Mouse (Mus musculus) embryonic facial prominence, embryonic 10.5 days (tissue): ENCODE data around the gene Gab2. TPM values are rescaled to one million over a fixed set of nuclear protein-coding genes. Genes with fewer than 3 reads are reported as not detected.

Experiments used
- DNase-seq: peaks from one replicate; pipeline ENCODE4 v3.0.0-alpha.2; 2017; ENCODE audit warnings: low spot score
- H3K27ac ChIP-seq: fragments of 300-500 bp; sonication (generic); replicated peaks from 2 replicates; pipeline ENCODE4 v1.5.1; 2016; ENCODE audit warnings: mild to moderate bottlenecking
- H3K27me3 ChIP-seq: fragments of 300-500 bp; sonication (generic); replicated peaks from 2 replicates; pipeline ENCODE4 v1.6.1; 2016; ENCODE audit warnings: low read depth, mild to moderate bottlenecking; ENCODE audit not compliant: poor library complexity, severe bottlenecking
- H3K36me3 ChIP-seq: fragments of 300-500 bp; sonication (generic); replicated peaks from 2 replicates; pipeline ENCODE4 v1.6.1; 2016; ENCODE audit warnings: mild to moderate bottlenecking, moderate library complexity
- H3K4me1 ChIP-seq: fragments of 300-500 bp; sonication (generic); 2 replicates; pipeline ENCODE4 v1.6.1; 2016
- H3K4me3 ChIP-seq: fragments of 300-500 bp; sonication (generic); 2 replicates; pipeline ENCODE4 v1.5.1; 2016; ENCODE audit warnings: mild to moderate bottlenecking, moderate library complexity
- H3K9me3 ChIP-seq: fragments of 300-500 bp; sonication (generic); 2 replicates; pipeline ENCODE4 v1.6.1; 2016; ENCODE audit warnings: mild to moderate bottlenecking
- WGBS: fragments of 180-500 bp; shearing (Covaris S2); methylation state at CpG from one replicate; pipeline ENCODE4 v1.1.7; 2016; 5-methylcytosine and 5-hydroxymethylcytosine counted together
- polyA plus RNA-seq: library from polyadenylated mRNA; unstranded; fragments of >200 nt; fragmentation: Nextera tagmentation; extraction: Ambion mirVana; gene quantifications from 2 replicates; pipeline ENCODE4 v1.2.1, GENCODE M21; 2016

Gab2 gene
- polyA plus RNA-seq, 1 experiment from 2014 or later = 7.0 TPM

- Histone ChIP-seq H3K4me3 (no peak overlapping the region), H3K9me3 (no peaks in the 10 kb centered on the region), H3K36me3 (peaks cover 71% of the 10 kb centered on the region), H3K27ac (no peak overlapping the region), H3K4me1 (no peaks in the 10 kb centered on the region), H3K27me3 (no peaks in the 10 kb centered on the region)
- DNase-seq = no peak
- 91% methylated on average over 14 of the region's 14 CpGs for WGBS
Measured at GRCm38 (mm10) chr7:97311620-97312019, 230.2 kb downstream of the Gab2 start.

GRCm38 (mm10) chr7:97312196-97312595 is 230.8 kb downstream of the Gab2 start:
- Histone ChIP-seq H3K4me1 (no peaks in the 10 kb centered on the region), H3K9me3 (no peaks in the 10 kb centered on the region), H3K36me3 (peaks cover 66% of the 10 kb centered on the region), H3K27ac (no peak overlapping the region), H3K27me3 (no peaks in the 10 kb centered on the region), H3K4me3 (no peak overlapping the region)
- DNase-seq = no peak
- WGBS = 78% methylated on average over 17 of the region's 17 CpGs

- Histone ChIP-seq H3K36me3 (peaks cover 60% of the 10 kb centered on the region), H3K4me3 (no peak overlapping the region), H3K27me3 (no peaks in the 10 kb centered on the region), H3K27ac (no peak overlapping the region), H3K4me1 (no peaks in the 10 kb centered on the region), H3K9me3 (no peaks in the 10 kb centered on the region)
- DNase-seq = no peak
- 87% methylated on average over 6 of the region's 6 CpGs for WGBS
Measured at GRCm38 (mm10) chr7:97312856-97313255, 231.5 kb downstream of the Gab2 start.

DNA sequence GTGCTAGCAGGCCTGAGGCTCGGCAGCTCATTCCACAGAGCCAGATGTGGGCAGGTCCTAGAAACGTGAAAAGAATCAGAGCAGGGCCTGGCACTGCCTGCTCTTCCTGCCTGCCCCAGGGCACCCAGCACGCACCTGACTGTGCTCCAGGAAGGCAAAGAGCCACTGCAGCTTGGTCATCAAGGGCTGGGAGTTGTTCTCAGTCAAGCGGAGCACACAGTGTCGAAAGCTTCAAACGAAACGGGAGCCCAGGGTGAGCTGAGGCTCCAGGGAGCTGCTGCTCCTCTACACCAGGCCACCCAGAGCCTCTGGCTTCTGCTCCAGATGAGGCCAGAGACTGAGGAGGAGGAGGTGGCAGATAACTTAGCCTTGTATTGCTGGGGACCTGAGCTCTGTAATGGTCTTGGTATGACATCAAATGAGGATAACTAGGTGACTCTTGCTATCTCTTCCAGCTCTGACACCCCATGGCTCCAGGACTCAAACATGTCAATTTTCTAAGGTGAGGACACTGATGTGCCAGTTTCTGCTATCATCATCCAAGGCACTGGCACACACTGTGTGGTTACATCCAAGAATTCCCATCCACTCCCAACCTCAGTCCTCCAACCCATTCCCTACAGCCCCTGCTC is 232.1 kb downstream of the Gab2 start:
- no peaks in the 10 kb centered on the region for H3K9me3 ChIP-seq
- DNase-seq = no peak
- H3K4me3 ChIP-seq = no peak overlapping the region
- no peaks in the 10 kb centered on the region for H3K27me3 ChIP-seq
- H3K4me1 ChIP-seq = no peaks in the 10 kb centered on the region
- 74% methylated on average over 7 of the region's 7 CpGs for WGBS
- peaks cover 55% of the 10 kb centered on the region for H3K36me3 ChIP-seq
- H3K27ac ChIP-seq = no peak overlapping the region

DNA sequence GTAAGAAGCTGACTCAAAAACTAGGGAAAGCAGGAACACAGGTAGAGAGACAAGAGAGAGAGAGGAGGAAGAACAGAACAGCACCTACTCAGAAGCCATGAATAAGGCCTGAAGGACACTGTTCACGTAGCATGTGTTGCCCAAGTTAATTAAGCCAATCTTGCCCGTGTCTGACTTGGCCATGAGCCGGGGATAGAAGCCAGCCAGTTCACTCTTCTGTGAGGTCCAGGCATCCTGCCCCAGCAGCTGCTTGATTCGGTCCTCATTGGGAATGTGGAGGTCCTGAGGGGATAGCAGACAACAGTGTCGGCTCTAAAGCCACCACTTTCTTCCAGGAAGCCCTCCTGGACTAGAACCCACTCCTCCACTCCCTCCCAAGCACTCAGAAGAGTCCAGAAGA is 233.3 kb downstream of the Gab2 start:
- Histone ChIP-seq H3K9me3 (no peaks in the 10 kb centered on the region), H3K27me3 (no peaks in the 10 kb centered on the region), H3K4me3 (no peak overlapping the region), H3K36me3 (peaks cover 43% of the 10 kb centered on the region), H3K27ac (no peak overlapping the region), H3K4me1 (no peaks in the 10 kb centered on the region)
- 84% methylated on average over 5 of the region's 5 CpGs for WGBS
- no peak for DNase-seq

- no peaks in the 10 kb centered on the region for H3K27me3 ChIP-seq
- H3K9me3 ChIP-seq = no peaks in the 10 kb centered on the region
- no peaks in the 10 kb centered on the region for H3K4me1 ChIP-seq
- no peak overlapping the region for H3K27ac ChIP-seq
- 90% methylated on average over 6 of the region's 6 CpGs for WGBS
- H3K4me3 ChIP-seq = no peak overlapping the region
- no peak for DNase-seq
- H3K36me3 ChIP-seq = peaks cover 33% of the 10 kb centered on the region
Measured at GRCm38 (mm10) chr7:97315656-97316055, 234.3 kb downstream of the Gab2 start.

GRCm38 (mm10) chr7:97317706-97318105 is 236.3 kb downstream of the Gab2 start:
- Histone ChIP-seq H3K27ac (no peak overlapping the region), H3K9me3 (no peaks in the 10 kb centered on the region), H3K4me1 (no peaks in the 10 kb centered on the region), H3K27me3 (no peaks in the 10 kb centered on the region), H3K4me3 (no peak overlapping the region), H3K36me3 (peaks cover 13% of the 10 kb centered on the region; the same call in 1 of the 2 replicates)
- WGBS = 92% methylated on average over 3 of the region's 3 CpGs
- no peak for DNase-seq

- 90% methylated on average over 8 of the region's 8 CpGs for WGBS
- no peak for DNase-seq
- Histone ChIP-seq H3K27ac (no peak overlapping the region), H3K36me3 (no peaks in the 10 kb centered on the region; the same call in 1 of the 2 replicates), H3K9me3 (no peaks in the 10 kb centered on the region), H3K27me3 (peaks cover 57% of the 10 kb centered on the region), H3K4me3 (no peak overlapping the region), H3K4me1 (peaks cover 16% of the 10 kb centered on the region)
Measured at GRCm38 (mm10) chr7:97324342-97324741, 243.0 kb downstream of the Gab2 start.

GRCm38 (mm10) chr7:97325156-97325985 is 244.0 kb downstream of the Gab2 start:
- Histone ChIP-seq H3K4me3 (peak overlapping the region; percentile 53), H3K27me3 (peaks cover 57% of the 10 kb centered on the region), H3K27ac (no peak overlapping the region; the same call in 1 of the 2 replicates), H3K9me3 (no peaks in the 10 kb centered on the region), H3K36me3 (no peaks in the 10 kb centered on the region; the same call in 1 of the 2 replicates), H3K4me1 (peaks cover 19% of the 10 kb centered on the region)
- WGBS = 12% methylated on average over 96 of the region's 96 CpGs
- DNase-seq = peak; percentile 54

DNA sequence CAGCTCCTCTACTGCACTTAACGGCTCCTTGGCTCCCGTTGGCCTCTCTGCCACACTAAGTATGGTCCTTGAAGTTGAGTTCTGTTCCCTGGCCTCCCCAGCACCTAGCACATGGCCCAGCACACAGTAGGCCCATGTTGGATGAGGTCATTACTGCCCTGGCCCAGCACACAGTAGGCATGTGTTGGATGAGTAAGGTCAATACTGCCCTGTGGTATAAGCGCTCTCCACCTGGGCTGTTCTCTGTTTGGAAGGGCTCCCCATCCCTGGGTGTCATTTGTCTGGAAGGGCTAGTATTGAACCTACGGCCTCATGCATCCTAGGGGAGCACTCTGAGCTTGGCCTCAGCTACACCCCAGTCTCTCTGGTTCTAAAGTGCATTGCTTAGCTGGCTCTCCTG is 246.0 kb downstream of the Gab2 start:
- WGBS = 88% methylated on average over 4 of the region's 4 CpGs
- Histone ChIP-seq H3K4me3 (no peak overlapping the region), H3K27ac (no peak overlapping the region), H3K36me3 (no peaks in the 10 kb centered on the region; the same call in 1 of the 2 replicates), H3K27me3 (peaks cover 57% of the 10 kb centered on the region), H3K4me1 (peaks cover 32% of the 10 kb centered on the region), H3K9me3 (no peaks in the 10 kb centered on the region)
- DNase-seq = no peak

GRCm38 (mm10) chr7:97328891-97329588 is 247.7 kb downstream of the Gab2 start:
- Histone ChIP-seq H3K27me3 (peaks cover 50% of the 10 kb centered on the region), H3K9me3 (no peaks in the 10 kb centered on the region), H3K36me3 (no peaks in the 10 kb centered on the region), H3K27ac (no peak overlapping the region), H3K4me1 (peaks cover 43% of the 10 kb centered on the region), H3K4me3 (no peak overlapping the region)
- DNase-seq = peak; percentile 25
- WGBS = 69% methylated on average over 13 of the region's 13 CpGs

- 88% methylated on average over 3 of the region's 3 CpGs for WGBS
- Histone ChIP-seq H3K27ac (no peak overlapping the region), H3K4me1 (peaks cover 43% of the 10 kb centered on the region), H3K27me3 (peaks cover 43% of the 10 kb centered on the region), H3K9me3 (no peaks in the 10 kb centered on the region), H3K36me3 (no peaks in the 10 kb centered on the region), H3K4me3 (no peak overlapping the region)
- no peak for DNase-seq
Measured at GRCm38 (mm10) chr7:97329676-97330075, 248.3 kb downstream of the Gab2 start.
